Mouse (Mus musculus): ENCODE measurements at regions not wholly inside any gene's neighbourhood (a gene's known extent, or its start where the extent isn't known, plus 50 kb on each side); places are given as distances from the start of the nearest gene placed in this dataset.

GRCm38 (mm10) chr8:113137361-113137760 lies 498.0 kb upstream of the Mon1b start:
- H3K4me1 ChIP-seq (ENCODE audit: control insufficient read depth, insufficient read depth, low read length), result no peaks in the 10 kb centered on the region
- no peak overlapping the region for H3K27ac ChIP-seq (ENCODE audit: insufficient read depth, low read depth, low read length)
- TF ChIP-seq CTCF (IDR thresholded peaks at IDR 0.05; ENCODE audit: insufficient read depth, low read depth, low read length) (no peak), POLR2A (IDR thresholded peaks at IDR 0.05; ENCODE audit: insufficient read depth, low read depth, low read length) (no peak)
- H3K4me3 ChIP-seq (ENCODE audit: insufficient read depth, low read depth, low read length), result no peak overlapping the region

GRCm38 (mm10) chr8:113140021-113140420 lies 495.4 kb upstream of the Mon1b start:
- Histone ChIP-seq H3K4me1 (ENCODE audit: control insufficient read depth, insufficient read depth, low read length) (no peaks in the 10 kb centered on the region), H3K27ac (ENCODE audit: insufficient read depth, low read depth, low read length) (no peak overlapping the region), H3K4me3 (ENCODE audit: insufficient read depth, low read depth, low read length) (no peak overlapping the region)
- TF ChIP-seq CTCF (IDR thresholded peaks at IDR 0.05; ENCODE audit: insufficient read depth, low read depth, low read length) (no peak), POLR2A (IDR thresholded peaks at IDR 0.05; ENCODE audit: insufficient read depth, low read depth, low read length) (no peak)
- WGBS, result 97% methylated on average over 1 of the region's 1 CpGs

- H3K27ac ChIP-seq (ENCODE audit: insufficient read depth, low read depth, low read length), result no peak overlapping the region
- no peak overlapping the region for H3K4me3 ChIP-seq (ENCODE audit: insufficient read depth, low read depth, low read length)
- TF ChIP-seq POLR2A (IDR thresholded peaks at IDR 0.05; ENCODE audit: insufficient read depth, low read depth, low read length) (no peak), CTCF (IDR thresholded peaks at IDR 0.05; ENCODE audit: insufficient read depth, low read depth, low read length) (no peak)
- H3K4me1 ChIP-seq (ENCODE audit: control insufficient read depth, insufficient read depth, low read length), result no peaks in the 10 kb centered on the region
- whole genome bisulfite sequencing, result 94% methylated on average over 1 of the region's 1 CpGs
Observed at GRCm38 (mm10) chr8:113141131-113141530, 494.3 kb upstream of the Mon1b start.

GRCm38 (mm10) chr8:113176591-113176990 lies 458.8 kb upstream of the Mon1b start:
- Histone ChIP-seq H3K27ac (ENCODE audit: insufficient read depth, low read depth, low read length) (no peak overlapping the region), H3K4me1 (ENCODE audit: control insufficient read depth, insufficient read depth, low read length) (no peaks in the 10 kb centered on the region), H3K4me3 (ENCODE audit: insufficient read depth, low read depth, low read length) (no peak overlapping the region)
- TF ChIP-seq CTCF (IDR thresholded peaks at IDR 0.05; ENCODE audit: insufficient read depth, low read depth, low read length) (no peak), POLR2A (IDR thresholded peaks at IDR 0.05; ENCODE audit: insufficient read depth, low read depth, low read length) (no peak)
- 50% methylated on average over 1 of the region's 1 CpGs for WGBS

GRCm38 (mm10) chr8:113183186-113183585 lies 452.2 kb upstream of the Mon1b start:
- no peak for TF ChIP-seq POLR2A (IDR thresholded peaks at IDR 0.05; ENCODE audit: insufficient read depth, low read depth, low read length)
- no peak for TF ChIP-seq CTCF (IDR thresholded peaks at IDR 0.05; ENCODE audit: insufficient read depth, low read depth, low read length)
- Histone ChIP-seq H3K27ac (ENCODE audit: insufficient read depth, low read depth, low read length) (no peak overlapping the region), H3K4me3 (ENCODE audit: insufficient read depth, low read depth, low read length) (no peak overlapping the region), H3K4me1 (ENCODE audit: control insufficient read depth, insufficient read depth, low read length) (no peaks in the 10 kb centered on the region)
- WGBS, result 58% methylated on average over 2 of the region's 2 CpGs

GRCm38 (mm10) chr8:113190537-113190936 lies 444.9 kb upstream of the Mon1b start:
- Histone ChIP-seq H3K4me1 (ENCODE audit: control insufficient read depth, insufficient read depth, low read length) (no peaks in the 10 kb centered on the region), H3K4me3 (ENCODE audit: insufficient read depth, low read depth, low read length) (no peak overlapping the region), H3K27ac (ENCODE audit: insufficient read depth, low read depth, low read length) (no peak overlapping the region)
- TF ChIP-seq POLR2A (IDR thresholded peaks at IDR 0.05; ENCODE audit: insufficient read depth, low read depth, low read length), result no peak
- no peak for TF ChIP-seq CTCF (IDR thresholded peaks at IDR 0.05; ENCODE audit: insufficient read depth, low read depth, low read length)
- WGBS, result 71% methylated on average over 1 of the region's 1 CpGs

- no peak overlapping the region for H3K4me3 ChIP-seq (ENCODE audit: insufficient read depth, low read depth, low read length)
- WGBS, result 64% methylated on average over 3 of the region's 3 CpGs
- H3K27ac ChIP-seq (ENCODE audit: insufficient read depth, low read depth, low read length), result no peak overlapping the region
- no peak for TF ChIP-seq POLR2A (IDR thresholded peaks at IDR 0.05; ENCODE audit: insufficient read depth, low read depth, low read length)
- no peak for TF ChIP-seq CTCF (IDR thresholded peaks at IDR 0.05; ENCODE audit: insufficient read depth, low read depth, low read length)
- H3K4me1 ChIP-seq (ENCODE audit: control insufficient read depth, insufficient read depth, low read length), result no peaks in the 10 kb centered on the region
Observed at GRCm38 (mm10) chr8:113191537-113191936, 443.9 kb upstream of the Mon1b start.
